Mouse (Mus musculus): ENCODE measurements at regions not wholly inside any gene's neighbourhood (a gene's known extent, or its start where the extent isn't known, plus 50 kb on each side); places are given as distances from the start of the nearest gene placed in this dataset.
A peak's percentile ranks its signal among the peaks of the same experiment; 100 is the strongest.

DNA sequence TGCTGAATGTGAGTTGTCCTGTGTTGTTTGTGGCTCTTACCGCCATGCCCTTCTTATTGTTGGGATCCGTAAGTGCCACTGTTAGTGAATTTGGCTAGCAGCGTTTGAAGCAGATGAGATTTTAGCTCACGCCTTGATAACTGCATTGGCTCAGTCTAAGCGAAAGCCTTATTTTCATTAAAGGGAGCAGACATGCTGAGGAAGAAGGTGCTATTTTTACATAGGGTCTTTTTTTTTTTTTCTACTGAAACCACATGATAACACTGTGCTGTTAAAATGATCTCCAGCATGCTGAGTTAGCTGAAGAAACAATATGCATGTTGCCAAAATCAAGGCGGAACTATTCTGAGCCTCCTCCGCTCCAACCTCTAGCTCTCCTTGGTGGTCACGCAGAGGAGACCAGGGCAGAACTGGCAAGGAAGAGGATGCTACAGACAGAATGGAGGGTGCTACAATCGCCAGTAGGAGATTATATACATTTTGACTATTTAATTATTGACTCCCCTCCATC lies 111.2 kb upstream of the Jade1 start:
- H3K9me3 ChIP-seq (ENCODE audit: control insufficient read depth, low read length), result no peaks in the 10 kb centered on the region
- no peak overlapping the region for H3K27ac ChIP-seq (replicated peaks; ENCODE audit: low read depth, low read length)
- no peaks in the 10 kb centered on the region for H3K4me1 ChIP-seq (ENCODE audit: control insufficient read depth, insufficient read depth, low read length)
- no peak overlapping the region for H3K4me2 ChIP-seq (ENCODE audit: low read depth, severe bottlenecking)
- 94% methylated on average over 9 of the region's 9 CpGs for WGBS
- H3K27me3 ChIP-seq (ENCODE audit: control insufficient read depth, insufficient read depth, low read length), result no peaks in the 10 kb centered on the region
- no peaks in the 10 kb centered on the region for H3K36me3 ChIP-seq (ENCODE audit: control insufficient read depth, insufficient read depth, low read length)
- no peak overlapping the region for H3K4me3 ChIP-seq (ENCODE audit: low read depth, low read length)
- H3K9ac ChIP-seq (ENCODE audit: low read length), result no peak overlapping the region
- no peak for DNase-seq (ENCODE audit: low spot score)
- ATAC-seq (ENCODE audit: insufficient number of reproducible peaks, low FRiP score, low TSS enrichment, low read depth), result no peak

DNA sequence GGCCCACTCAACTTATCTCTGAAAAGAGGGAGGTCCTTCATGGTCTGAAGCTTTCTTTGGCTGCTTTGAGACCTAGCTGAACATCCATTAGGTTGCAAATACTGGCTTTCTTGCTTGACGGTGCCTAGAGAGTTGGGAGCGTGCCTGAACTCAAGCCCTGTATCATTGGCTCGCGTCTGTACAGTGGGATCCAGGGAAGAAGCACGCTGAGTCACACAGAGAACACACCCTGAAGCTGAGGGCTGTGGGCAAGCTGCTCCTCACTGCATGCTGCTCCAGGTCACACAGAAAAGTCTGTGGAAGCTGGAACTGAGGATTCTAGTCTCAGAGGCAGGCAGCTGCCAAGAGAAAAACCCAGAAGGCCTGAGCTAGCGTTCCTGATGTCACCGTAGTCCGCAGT lies 119.3 kb upstream of the Jade1 start:
- Histone ChIP-seq H3K27me3 (ENCODE audit: control insufficient read depth, insufficient read depth, low read length) (no peaks in the 10 kb centered on the region), H3K4me3 (ENCODE audit: low read depth, low read length) (no peak overlapping the region), H3K27ac (replicated peaks; ENCODE audit: low read depth, low read length) (no peak overlapping the region), H3K9ac (ENCODE audit: low read length) (no peak overlapping the region), H3K4me2 (ENCODE audit: low read depth, severe bottlenecking) (no peak overlapping the region), H3K36me3 (ENCODE audit: control insufficient read depth, insufficient read depth, low read length) (no peaks in the 10 kb centered on the region), H3K9me3 (ENCODE audit: control insufficient read depth, low read length) (no peaks in the 10 kb centered on the region), H3K4me1 (ENCODE audit: control insufficient read depth, insufficient read depth, low read length) (no peaks in the 10 kb centered on the region)
- ATAC-seq (ENCODE audit: insufficient number of reproducible peaks, low FRiP score, low TSS enrichment, low read depth), result no peak
- DNase-seq (ENCODE audit: low spot score), result no peak
- 94% methylated on average over 8 of the region's 8 CpGs for WGBS

DNA sequence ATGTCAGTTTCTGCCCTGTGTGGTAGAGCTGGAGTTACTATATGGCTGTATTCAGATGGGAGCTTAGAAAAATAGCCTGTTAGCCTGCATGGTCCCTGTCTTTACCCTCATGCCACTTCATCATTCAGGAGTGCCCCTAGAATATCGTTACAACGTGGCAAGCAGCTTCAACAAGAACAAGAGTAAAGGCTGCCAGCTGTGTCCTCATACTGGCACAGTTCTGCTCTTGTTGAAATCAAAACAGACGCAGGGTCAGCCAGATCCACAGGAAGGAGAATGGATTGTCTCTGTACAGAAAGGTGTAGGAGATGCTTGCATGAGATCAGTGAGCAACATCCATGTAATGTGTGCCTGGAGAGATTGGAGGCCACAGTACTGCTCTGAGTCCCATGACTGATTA lies 122.4 kb upstream of the Jade1 start:
- H3K9me3 ChIP-seq (ENCODE audit: control insufficient read depth, low read length), result no peaks in the 10 kb centered on the region
- 83% methylated on average over 3 of the region's 3 CpGs for WGBS
- no peak for ATAC-seq (ENCODE audit: insufficient number of reproducible peaks, low FRiP score, low TSS enrichment, low read depth)

DNA sequence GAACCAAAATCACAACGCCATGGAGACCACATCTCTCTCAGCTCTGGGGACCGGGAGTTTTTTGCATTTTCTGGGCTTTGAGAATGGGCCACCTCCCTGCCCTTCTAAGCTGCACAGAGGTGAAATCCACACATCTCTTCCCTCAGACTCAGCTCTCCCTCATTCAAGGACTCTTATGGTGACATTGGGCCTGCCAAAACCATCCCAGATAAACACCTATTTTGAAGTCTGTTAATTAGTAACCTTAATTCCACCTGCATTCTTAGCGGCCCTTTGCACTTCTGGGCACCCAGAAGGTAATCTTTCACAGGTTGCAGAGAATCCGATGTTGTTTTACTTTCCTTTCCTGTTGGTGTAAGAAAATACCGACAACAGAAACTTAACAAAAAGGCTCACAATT lies 123.2 kb upstream of the Jade1 start:
- no peak for ATAC-seq (ENCODE audit: insufficient number of reproducible peaks, low FRiP score, low TSS enrichment, low read depth)
- Histone ChIP-seq H3K27me3 (ENCODE audit: control insufficient read depth, insufficient read depth, low read length) (no peaks in the 10 kb centered on the region), H3K4me2 (ENCODE audit: low read depth, severe bottlenecking) (no peak overlapping the region), H3K4me1 (ENCODE audit: control insufficient read depth, insufficient read depth, low read length) (no peaks in the 10 kb centered on the region), H3K9me3 (ENCODE audit: control insufficient read depth, low read length) (no peaks in the 10 kb centered on the region), H3K36me3 (ENCODE audit: control insufficient read depth, insufficient read depth, low read length) (no peaks in the 10 kb centered on the region), H3K9ac (ENCODE audit: low read length) (no peak overlapping the region), H3K4me3 (ENCODE audit: low read depth, low read length) (no peak overlapping the region), H3K27ac (replicated peaks; ENCODE audit: low read depth, low read length) (no peak overlapping the region)
- WGBS, result 81% methylated on average over 5 of the region's 5 CpGs
- DNase-seq (ENCODE audit: low spot score), result no peak

More for the DNA sequence above, 122.4 kb upstream of the Jade1 start:
- Histone ChIP-seq H3K4me3 (ENCODE audit: low read depth, low read length) (no peak overlapping the region), H3K9ac (ENCODE audit: low read length) (no peak overlapping the region), H3K27ac (replicated peaks; ENCODE audit: low read depth, low read length) (no peak overlapping the region), H3K36me3 (ENCODE audit: control insufficient read depth, insufficient read depth, low read length) (no peaks in the 10 kb centered on the region), H3K4me2 (ENCODE audit: low read depth, severe bottlenecking) (no peak overlapping the region), H3K27me3 (ENCODE audit: control insufficient read depth, insufficient read depth, low read length) (no peaks in the 10 kb centered on the region), H3K4me1 (ENCODE audit: control insufficient read depth, insufficient read depth, low read length) (no peaks in the 10 kb centered on the region)
- no peak for DNase-seq (ENCODE audit: low spot score)

DNA sequence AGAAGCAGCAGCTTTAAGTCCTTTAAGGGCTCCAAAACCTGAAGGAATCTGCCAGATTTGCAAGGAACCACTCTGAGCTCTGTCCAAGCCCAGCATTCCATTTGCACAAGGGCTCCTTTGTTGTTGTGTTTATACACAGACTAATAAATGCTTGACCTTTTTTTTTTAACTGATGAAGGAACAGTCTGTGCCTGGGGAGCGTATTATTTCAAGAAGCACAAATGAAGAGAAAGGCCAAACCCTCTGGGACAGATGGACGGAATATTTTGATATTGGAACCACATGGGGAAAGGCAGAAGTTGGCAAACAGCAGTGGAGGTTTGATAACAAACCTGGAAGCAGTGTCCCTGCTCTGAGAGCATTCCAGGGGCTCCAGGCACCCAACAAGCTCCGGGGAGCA lies 125.3 kb upstream of the Jade1 start:
- H3K9ac ChIP-seq (ENCODE audit: low read length), result no peak overlapping the region
- ATAC-seq (ENCODE audit: insufficient number of reproducible peaks, low FRiP score, low TSS enrichment, low read depth) (no peak), DNase-seq (ENCODE audit: low spot score) (peak; percentile 40)
- WGBS, result 33% methylated on average over 3 of the region's 3 CpGs
- no peaks in the 10 kb centered on the region for H3K4me1 ChIP-seq (ENCODE audit: control insufficient read depth, insufficient read depth, low read length)
- no peak overlapping the region for H3K4me3 ChIP-seq (ENCODE audit: low read depth, low read length)
- H3K27ac ChIP-seq (replicated peaks; ENCODE audit: low read depth, low read length), result 0 out of 2 replicates have a peak overlapping the region, but pooled peaks have one; percentile 22
- H3K9me3 ChIP-seq (ENCODE audit: control insufficient read depth, low read length), result no peaks in the 10 kb centered on the region
- H3K27me3 ChIP-seq (ENCODE audit: control insufficient read depth, insufficient read depth, low read length), result no peaks in the 10 kb centered on the region
- no peak overlapping the region for H3K4me2 ChIP-seq (ENCODE audit: low read depth, severe bottlenecking)
- no peaks in the 10 kb centered on the region for H3K36me3 ChIP-seq (ENCODE audit: control insufficient read depth, insufficient read depth, low read length)

DNA sequence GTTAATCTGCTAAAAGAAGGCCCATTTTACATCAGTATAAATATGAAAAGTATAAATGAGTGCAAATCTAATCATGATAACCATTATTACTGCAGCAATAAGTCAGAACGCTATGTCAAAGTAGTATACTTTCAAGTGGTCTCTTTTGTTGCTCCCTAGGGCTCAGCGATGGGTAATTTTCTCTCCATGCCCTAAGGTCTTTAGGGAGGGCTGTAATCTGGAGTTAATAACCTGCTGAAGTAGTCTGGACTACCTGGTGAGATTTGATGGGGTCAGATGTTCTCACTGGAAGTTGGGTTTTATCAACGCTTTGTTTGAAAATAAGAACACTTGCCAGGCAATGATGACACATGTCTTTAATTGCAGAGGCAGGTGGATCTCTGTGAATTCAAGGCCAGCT lies 128.6 kb upstream of the Jade1 start:
- Histone ChIP-seq H3K4me1 (ENCODE audit: control insufficient read depth, insufficient read depth, low read length) (peaks cover 6% of the 10 kb centered on the region; the same call in 1 of the 2 replicates), H3K36me3 (ENCODE audit: control insufficient read depth, insufficient read depth, low read length) (no peaks in the 10 kb centered on the region), H3K4me3 (ENCODE audit: low read depth, low read length) (no peak overlapping the region), H3K27ac (replicated peaks; ENCODE audit: low read depth, low read length) (no peak overlapping the region), H3K9me3 (ENCODE audit: control insufficient read depth, low read length) (no peaks in the 10 kb centered on the region), H3K27me3 (ENCODE audit: control insufficient read depth, insufficient read depth, low read length) (no peaks in the 10 kb centered on the region), H3K4me2 (ENCODE audit: low read depth, severe bottlenecking) (no peak overlapping the region), H3K9ac (ENCODE audit: low read length) (no peak overlapping the region)
- ATAC-seq (ENCODE audit: insufficient number of reproducible peaks, low FRiP score, low TSS enrichment, low read depth) (no peak), DNase-seq (ENCODE audit: low spot score) (no peak)
- 56% methylated on average over 3 of the region's 3 CpGs for WGBS

DNA sequence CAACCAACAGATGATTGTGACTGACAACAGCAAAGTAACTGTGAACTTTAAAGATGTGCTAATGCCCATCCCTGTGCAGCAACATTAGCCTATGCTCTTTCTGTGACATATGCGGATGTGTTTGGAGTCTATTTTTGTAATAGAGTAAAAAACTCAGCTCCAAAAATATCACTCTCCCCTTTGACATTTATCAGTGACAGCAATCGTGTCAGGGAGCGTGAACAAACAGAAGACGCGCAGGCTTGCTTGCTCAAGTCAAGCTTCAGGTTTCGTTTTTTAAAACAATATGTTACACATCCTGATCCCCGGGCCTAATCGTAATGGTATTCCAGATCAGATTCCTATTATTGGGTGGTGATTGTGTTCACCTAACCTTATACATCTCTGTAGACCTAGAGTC lies 129.7 kb upstream of the Jade1 start:
- WGBS, result 93% methylated on average over 8 of the region's 8 CpGs
- no peaks in the 10 kb centered on the region for H3K9me3 ChIP-seq (ENCODE audit: control insufficient read depth, low read length)
- H3K4me2 ChIP-seq (ENCODE audit: low read depth, severe bottlenecking), result no peak overlapping the region
- H3K9ac ChIP-seq (ENCODE audit: low read length), result no peak overlapping the region
- H3K4me1 ChIP-seq (ENCODE audit: control insufficient read depth, insufficient read depth, low read length), result peaks cover 6% of the 10 kb centered on the region; the same call in 1 of the 2 replicates
- ATAC-seq (ENCODE audit: insufficient number of reproducible peaks, low FRiP score, low TSS enrichment, low read depth) (no peak), DNase-seq (ENCODE audit: low spot score) (no peak)
- no peaks in the 10 kb centered on the region for H3K27me3 ChIP-seq (ENCODE audit: control insufficient read depth, insufficient read depth, low read length)
- H3K36me3 ChIP-seq (ENCODE audit: control insufficient read depth, insufficient read depth, low read length), result no peaks in the 10 kb centered on the region
- no peak overlapping the region for H3K27ac ChIP-seq (replicated peaks; ENCODE audit: low read depth, low read length)
- H3K4me3 ChIP-seq (ENCODE audit: low read depth, low read length), result no peak overlapping the region

DNA sequence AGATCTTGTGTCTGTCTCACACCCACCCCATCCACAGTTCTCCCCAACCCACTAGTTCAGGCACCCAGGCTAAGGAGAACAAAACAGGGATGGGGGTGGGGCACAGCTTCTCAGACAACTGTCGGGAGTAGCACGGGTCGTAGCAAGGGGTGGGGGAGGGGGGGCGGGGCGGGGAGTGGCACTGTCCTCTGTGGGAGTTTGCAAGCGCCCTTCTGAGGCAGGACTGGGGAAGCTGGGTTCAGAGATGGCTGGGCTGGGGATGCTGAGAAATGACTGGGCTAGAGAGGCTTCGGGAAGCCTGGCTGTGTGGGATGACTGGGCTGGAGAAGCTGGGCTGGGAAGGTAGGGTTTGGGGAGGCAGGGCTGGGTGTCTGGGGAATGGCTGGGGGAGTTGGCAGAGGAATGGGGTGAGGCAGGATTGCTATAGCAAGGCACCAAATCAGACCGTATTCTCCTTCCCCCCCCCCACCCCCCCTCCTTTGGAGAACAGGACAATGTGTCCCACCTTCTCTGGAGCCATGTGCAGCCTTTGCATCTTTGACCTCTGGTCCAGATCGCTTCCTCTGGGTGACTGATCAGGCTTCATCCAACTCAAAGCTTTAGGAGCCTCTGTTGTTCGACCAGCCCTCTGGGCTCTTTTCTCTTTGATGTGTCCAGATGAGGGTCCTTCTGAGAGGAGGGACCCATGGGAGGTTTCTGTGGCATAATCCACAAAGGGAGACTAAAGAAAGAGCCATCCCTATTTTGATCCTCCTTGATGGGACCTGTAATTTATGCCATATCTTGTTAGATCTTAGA lies 131.2 kb upstream of the Jade1 start:
- no peaks in the 10 kb centered on the region for H3K27me3 ChIP-seq (ENCODE audit: control insufficient read depth, insufficient read depth, low read length)
- no peak overlapping the region for H3K4me3 ChIP-seq (ENCODE audit: low read depth, low read length)
- H3K4me1 ChIP-seq (ENCODE audit: control insufficient read depth, insufficient read depth, low read length), result peaks cover 6% of the 10 kb centered on the region; the same call in 1 of the 2 replicates
- no peaks in the 10 kb centered on the region for H3K36me3 ChIP-seq (ENCODE audit: control insufficient read depth, insufficient read depth, low read length)
- DNase-seq (ENCODE audit: low spot score) (no peak), ATAC-seq (ENCODE audit: insufficient number of reproducible peaks, low FRiP score, low TSS enrichment, low read depth) (no peak)
- H3K9ac ChIP-seq (ENCODE audit: low read length), result no peak overlapping the region
- no peak overlapping the region for H3K4me2 ChIP-seq (ENCODE audit: low read depth, severe bottlenecking)
- no peak overlapping the region for H3K27ac ChIP-seq (replicated peaks; ENCODE audit: low read depth, low read length)
- no peaks in the 10 kb centered on the region for H3K9me3 ChIP-seq (ENCODE audit: control insufficient read depth, low read length)
- WGBS, result 8% methylated on average over 10 of the region's 10 CpGs
